Mouse (Mus musculus): ENCODE results near the gene Mtfp1. TPM values are rescaled to one million over a fixed set of nuclear protein-coding genes. Genes with fewer than 3 reads are reported as not detected.

Gene Mtfp1
- polyA plus RNA-seq, 1 experiment from 2014 or later, result 21.2 TPM

DNA sequence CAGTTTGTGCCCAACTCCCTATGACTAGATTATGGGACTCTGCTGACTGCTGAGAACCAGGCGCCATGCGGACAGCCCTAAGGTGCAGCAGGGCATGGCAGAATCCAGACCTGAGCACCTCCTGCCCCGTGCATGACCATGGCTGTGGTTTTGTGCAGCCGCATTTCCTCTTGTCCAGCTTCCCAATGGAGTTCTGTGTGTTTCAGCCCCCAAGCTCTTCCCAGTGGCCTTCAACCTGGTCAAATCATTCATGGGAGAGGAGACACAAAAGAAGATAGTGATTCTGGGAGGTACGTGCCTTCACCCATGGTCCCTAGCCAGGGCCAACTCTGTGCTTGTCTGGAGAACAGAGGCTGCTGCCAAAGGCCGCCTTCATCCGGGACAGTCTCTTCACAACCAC is 52.2 kb downstream of the Mtfp1 start:
- H3K27me3 ChIP-seq (replicated peaks), result no peaks in the 10 kb centered on the region
- H3K36me3 ChIP-seq, result no peaks in the 10 kb centered on the region
- 83% methylated on average over 7 of the region's 7 CpGs for WGBS
- no peaks in the 10 kb centered on the region for H3K4me1 ChIP-seq (replicated peaks)
- H3K9me3 ChIP-seq (replicated peaks), result peaks cover 5% of the 10 kb centered on the region; the same call in 1 of the 2 replicates
- no peak overlapping the region for H3K27ac ChIP-seq (ENCODE audit: poor library complexity, severe bottlenecking)
- ATAC-seq (ENCODE audit: insufficient number of reproducible peaks, low FRiP score), result no peak
- no peak overlapping the region for H3K4me2 ChIP-seq
- no peak overlapping the region for H3K9ac ChIP-seq
- no peak overlapping the region for H3K4me3 ChIP-seq

Small RNAs within 50 kb of the gene (microRNA-seq; reads per million reads assigned to microRNA genes)
- gene Mir3060, result 3.1 reads per million, percentile 8 among the genes with 10 or more reads in this experiment

Other genes starting within 250 kb of the Mtfp1 start
- 0.32 TPM in 2 replicates for gene Osbp2, start 231.5 kb downstream of the Mtfp1 start, polyA plus RNA-seq (2016; fragmentation: Nextera tagmentation; extraction: Ambion mirVana)
- 0.12 and 0.20 TPM in 2 replicates for gene 4921536K21Rik, start 200.3 kb downstream of the Mtfp1 start, polyA plus RNA-seq (2016; fragmentation: Nextera tagmentation; extraction: Ambion mirVana)
- 13.5 and 14.5 TPM in 2 replicates for gene Dusp18, start 200.2 kb downstream of the Mtfp1 start, polyA plus RNA-seq (2016; fragmentation: Nextera tagmentation; extraction: Ambion mirVana)
- gene Slc35e4, start 180.8 kb downstream of the Mtfp1 start, polyA plus RNA-seq (2016; fragmentation: Nextera tagmentation; extraction: Ambion mirVana), result 6.2 and 6.3 TPM in 2 replicates
- 73.3 and 74.2 TPM in 2 replicates for gene Tcn2, start 163.3 kb downstream of the Mtfp1 start, polyA plus RNA-seq (2016; fragmentation: Nextera tagmentation; extraction: Ambion mirVana)
- gene Pes1, start 131.5 kb downstream of the Mtfp1 start, polyA plus RNA-seq (2016; fragmentation: Nextera tagmentation; extraction: Ambion mirVana), result 57.1 and 63.3 TPM in 2 replicates
- gene 4930556J24Rik, start 118.7 kb downstream of the Mtfp1 start, polyA plus RNA-seq (2016; fragmentation: Nextera tagmentation; extraction: Ambion mirVana), result 0.22 TPM in 1 of 2 replicates, not detected in the other
- gene Gal3st1, start 111.8 kb downstream of the Mtfp1 start, polyA plus RNA-seq (2016; fragmentation: Nextera tagmentation; extraction: Ambion mirVana), result 0.19 and 0.32 TPM in 2 replicates
- gene Sec14l4, start 64.0 kb downstream of the Mtfp1 start, polyA plus RNA-seq (2016; fragmentation: Nextera tagmentation; extraction: Ambion mirVana), result not detected in 2 replicates
- gene Sec14l3, start 30.6 kb downstream of the Mtfp1 start, polyA plus RNA-seq (2016; fragmentation: Nextera tagmentation; extraction: Ambion mirVana), result not detected in 2 replicates
- 0.86 and 1.1 TPM in 2 replicates for gene Sec14l2, start 28.0 kb upstream of the Mtfp1 start, polyA plus RNA-seq (2016; fragmentation: Nextera tagmentation; extraction: Ambion mirVana)
- 21.4 and 22.0 TPM in 2 replicates for gene Rnf215, start 39.8 kb upstream of the Mtfp1 start, polyA plus RNA-seq (2016; fragmentation: Nextera tagmentation; extraction: Ambion mirVana)
- gene Ccdc157, start 64.8 kb upstream of the Mtfp1 start, polyA plus RNA-seq (2016; fragmentation: Nextera tagmentation; extraction: Ambion mirVana), result 4.7 and 5.5 TPM in 2 replicates
- gene Sf3a1, start 64.9 kb upstream of the Mtfp1 start, polyA plus RNA-seq (2016; fragmentation: Nextera tagmentation; extraction: Ambion mirVana), result 43.1 and 46.5 TPM in 2 replicates
- gene Tbc1d10a, start 91.3 kb upstream of the Mtfp1 start, polyA plus RNA-seq (2016; fragmentation: Nextera tagmentation; extraction: Ambion mirVana), result 15.6 TPM in 2 replicates
- gene Castor1, start 122.8 kb upstream of the Mtfp1 start, polyA plus RNA-seq (2016; fragmentation: Nextera tagmentation; extraction: Ambion mirVana), result 3.4 and 3.8 TPM in 2 replicates
- gene Osm, start 141.0 kb upstream of the Mtfp1 start, polyA plus RNA-seq (2016; fragmentation: Nextera tagmentation; extraction: Ambion mirVana), result not detected in 2 replicates
- 0.24 and 0.63 TPM in 2 replicates for gene Lif, start 162.1 kb upstream of the Mtfp1 start, polyA plus RNA-seq (2016; fragmentation: Nextera tagmentation; extraction: Ambion mirVana)

All from heart, embryonic 12.5 days (tissue).